Mouse (Mus musculus): ENCODE measurements at regions not wholly inside any gene's neighbourhood (a gene's known extent, or its start where the extent isn't known, plus 50 kb on each side); places are given as distances from the start of the nearest gene placed in this dataset.

DNA sequence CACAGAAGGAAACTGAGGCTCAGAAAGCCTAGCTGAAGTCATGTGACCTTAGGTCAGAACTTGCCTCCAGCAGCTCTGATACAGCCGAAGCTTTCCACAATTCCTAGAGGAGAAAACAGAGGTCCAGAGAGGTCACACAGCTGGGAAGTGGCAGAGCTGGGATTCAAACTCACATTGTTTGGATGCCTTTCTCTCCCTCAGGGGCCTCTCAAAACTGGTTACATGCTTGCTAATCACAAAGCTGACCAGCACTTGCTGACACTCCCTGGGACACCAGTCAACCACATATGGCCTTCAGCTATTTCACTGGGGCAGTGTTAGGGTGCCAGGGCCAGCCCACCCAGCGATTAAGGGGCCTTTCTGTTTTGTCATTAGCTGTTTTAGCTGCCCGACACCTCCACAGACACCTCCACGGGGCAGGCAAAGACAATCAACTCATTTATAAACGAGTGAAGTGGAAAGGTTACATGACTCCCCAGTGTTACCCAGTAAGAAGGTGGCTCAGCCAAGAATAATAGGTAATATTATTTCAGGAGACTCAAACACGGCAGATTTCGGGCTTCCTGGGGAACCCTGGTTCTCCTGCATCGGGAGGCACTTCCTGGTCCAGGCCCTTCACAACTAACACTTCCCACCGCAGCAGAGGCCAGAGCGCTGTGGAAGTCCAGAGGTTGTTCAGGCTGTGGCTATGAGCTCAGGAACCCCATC, 71.4 kb downstream of the 2410131K14Rik start:
- DNase-seq (ENCODE audit: low spot score in 2 of 2), result no peak

DNA sequence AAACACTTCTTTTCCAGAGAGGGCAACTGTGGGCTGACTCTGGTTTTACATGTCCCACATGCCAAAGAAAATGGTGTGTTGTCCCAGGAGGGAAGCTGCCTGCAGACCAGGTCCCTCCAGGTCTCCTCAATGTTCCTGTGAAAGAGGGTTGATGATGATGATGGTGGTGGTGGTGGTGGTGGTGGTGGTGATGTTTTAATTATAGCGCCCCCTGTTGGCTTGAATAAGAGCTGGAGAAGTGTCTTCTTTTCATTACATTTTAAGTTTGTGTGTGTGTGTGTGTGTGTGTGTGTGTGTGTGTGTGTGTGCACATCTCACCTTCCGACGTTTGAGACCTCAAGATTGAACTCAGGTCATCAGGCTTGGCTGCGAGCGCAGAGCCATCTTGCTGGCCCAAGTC, 73.0 kb downstream of the 2410131K14Rik start:
- DNase-seq (ENCODE audit: low spot score in 2 of 2), result no peak

DNA sequence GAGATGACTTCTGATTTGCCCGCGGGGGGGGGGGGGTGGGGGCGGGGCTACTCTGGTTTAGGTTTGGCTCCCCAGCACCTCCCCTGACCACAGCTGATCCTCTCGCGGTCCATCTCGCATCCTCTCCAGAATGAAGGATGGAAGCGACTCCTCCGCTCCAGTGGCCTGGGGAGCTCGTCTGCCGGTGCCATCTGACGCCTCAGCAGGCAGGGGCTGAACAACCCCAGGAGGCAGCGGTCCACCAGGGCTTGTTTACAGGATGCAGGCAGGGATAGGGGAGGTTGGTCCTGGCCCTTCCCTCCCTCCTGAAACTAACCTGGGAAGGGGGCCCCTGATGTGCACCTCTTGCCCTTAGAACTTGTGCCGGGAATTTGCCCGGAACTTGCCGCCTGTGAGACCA, 73.9 kb downstream of the 2410131K14Rik start:
- no peak for DNase-seq (ENCODE audit: low spot score in 2 of 2)

DNA sequence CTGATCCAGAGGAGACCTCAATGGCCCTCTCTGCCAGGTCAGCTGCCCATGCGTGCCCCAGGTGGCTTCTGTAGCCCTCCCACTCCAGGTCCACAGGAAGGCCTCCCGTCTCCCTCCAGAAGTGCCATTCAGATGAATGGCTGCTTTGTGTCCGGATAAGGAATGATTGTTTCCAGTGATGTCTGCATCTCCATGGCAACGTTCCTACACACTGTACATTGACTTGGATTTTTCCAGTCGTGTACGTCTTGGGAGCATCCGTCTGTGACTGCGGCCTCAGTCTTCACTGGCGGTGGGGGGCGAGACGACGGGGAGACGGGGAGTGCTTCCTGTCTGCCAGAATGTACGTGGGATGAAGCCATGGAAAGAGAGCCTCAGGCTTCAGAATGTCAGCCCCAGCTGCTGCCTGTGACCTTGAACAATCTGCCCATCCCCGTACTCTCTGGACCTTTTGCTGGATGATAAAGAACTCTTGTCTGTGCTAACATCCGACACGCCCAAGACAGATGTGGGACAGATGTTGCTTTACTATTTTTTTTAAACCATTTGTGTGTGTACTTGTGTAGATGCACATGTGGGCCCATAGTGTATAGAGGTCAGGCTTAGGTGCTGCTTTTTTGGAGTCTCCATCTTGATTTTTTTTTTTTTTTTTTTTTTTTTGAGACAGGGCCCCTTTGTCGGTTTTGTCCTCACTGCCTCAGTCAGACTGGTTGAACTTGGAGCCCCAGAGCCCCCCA, 76.9 kb downstream of the 2410131K14Rik start:
- DNase-seq (ENCODE audit: low spot score in 2 of 2), result peak in 1 of 2 experiments; percentile 36

- no peak for DNase-seq (ENCODE audit: low spot score in 2 of 2)
Observed at GRCm38 (mm10) chr5:118323151-118323550, 78.1 kb downstream of the 2410131K14Rik start.

GRCm38 (mm10) chr5:118326837-118327541, 82.0 kb downstream of the 2410131K14Rik start:
- DNase-seq (ENCODE audit: low spot score in 2 of 2), result peak; percentile 50 to 54

DNA sequence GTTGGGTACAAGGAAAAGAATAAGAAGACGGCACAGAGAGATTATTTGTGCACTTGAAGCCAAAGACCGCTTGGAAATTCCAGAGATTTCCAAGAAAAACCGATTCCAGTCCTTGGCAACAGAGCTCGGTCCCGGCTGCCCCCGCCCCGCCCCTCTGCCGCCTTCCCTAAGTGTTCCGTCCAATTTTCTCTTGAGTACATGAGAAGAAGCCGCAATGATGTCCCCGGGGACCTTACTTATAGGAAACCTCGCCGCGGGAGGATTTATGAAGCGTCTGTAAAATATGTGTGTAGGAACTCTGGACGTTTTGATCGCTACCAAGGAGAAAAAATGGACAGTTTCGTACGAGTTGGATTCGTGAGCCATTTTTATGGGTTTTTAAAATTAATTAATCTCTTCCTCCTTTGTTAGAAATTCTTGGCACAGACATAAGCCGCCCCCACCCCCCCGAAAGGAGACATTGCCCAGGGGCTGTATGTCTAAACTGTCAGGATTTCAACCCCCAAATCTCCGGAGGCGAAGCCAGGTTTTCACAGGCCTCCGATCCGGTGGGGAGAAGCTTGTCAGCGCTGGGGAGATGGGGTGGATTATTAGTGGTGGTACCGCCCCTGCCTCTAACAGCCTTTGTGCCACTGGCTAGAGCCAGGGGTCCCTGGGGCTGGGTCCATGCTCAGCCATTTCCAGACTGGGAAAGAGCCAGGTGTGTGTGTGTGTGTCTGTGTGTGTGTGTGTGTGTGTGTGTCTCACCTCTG, 83.1 kb downstream of the 2410131K14Rik start:
- no peak for DNase-seq (ENCODE audit: low spot score in 2 of 2)

GRCm38 (mm10) chr5:118329143-118329542, 84.1 kb downstream of the 2410131K14Rik start:
- no peak for DNase-seq (ENCODE audit: low spot score in 2 of 2)

- DNase-seq (ENCODE audit: low spot score in 2 of 2), result no peak
Observed at GRCm38 (mm10) chr5:118331286-118331607, 86.2 kb downstream of the 2410131K14Rik start.

GRCm38 (mm10) chr5:118331608-118332394, 86.8 kb downstream of the 2410131K14Rik start:
- DNase-seq (ENCODE audit: low spot score in 2 of 2), result peak; percentile 64 to 80

DNA sequence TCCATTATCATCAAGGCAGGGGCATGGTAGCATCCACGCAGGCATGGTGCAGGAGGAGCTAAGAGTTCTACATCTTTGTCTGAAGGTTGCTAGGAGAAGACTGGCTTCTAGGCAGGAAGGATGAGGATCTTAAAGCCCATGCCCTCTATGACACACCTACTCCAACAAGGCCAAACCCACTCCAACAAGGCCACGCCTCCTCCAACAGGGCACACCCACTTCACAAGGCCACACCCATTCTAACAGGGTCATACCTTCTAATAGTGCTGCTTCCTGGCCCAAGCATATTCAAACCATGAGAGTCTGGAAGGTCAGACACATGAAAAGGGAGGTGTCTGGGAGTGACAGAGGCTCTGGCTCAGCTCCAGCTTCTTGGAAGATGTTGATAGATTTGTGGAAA, 89.0 kb downstream of the 2410131K14Rik start:
- DNase-seq (ENCODE audit: low spot score in 2 of 2), result no peak

- DNase-seq (ENCODE audit: low spot score in 2 of 2), result no peak
Observed at GRCm38 (mm10) chr5:118338186-118338585, 93.2 kb downstream of the 2410131K14Rik start.

DNA sequence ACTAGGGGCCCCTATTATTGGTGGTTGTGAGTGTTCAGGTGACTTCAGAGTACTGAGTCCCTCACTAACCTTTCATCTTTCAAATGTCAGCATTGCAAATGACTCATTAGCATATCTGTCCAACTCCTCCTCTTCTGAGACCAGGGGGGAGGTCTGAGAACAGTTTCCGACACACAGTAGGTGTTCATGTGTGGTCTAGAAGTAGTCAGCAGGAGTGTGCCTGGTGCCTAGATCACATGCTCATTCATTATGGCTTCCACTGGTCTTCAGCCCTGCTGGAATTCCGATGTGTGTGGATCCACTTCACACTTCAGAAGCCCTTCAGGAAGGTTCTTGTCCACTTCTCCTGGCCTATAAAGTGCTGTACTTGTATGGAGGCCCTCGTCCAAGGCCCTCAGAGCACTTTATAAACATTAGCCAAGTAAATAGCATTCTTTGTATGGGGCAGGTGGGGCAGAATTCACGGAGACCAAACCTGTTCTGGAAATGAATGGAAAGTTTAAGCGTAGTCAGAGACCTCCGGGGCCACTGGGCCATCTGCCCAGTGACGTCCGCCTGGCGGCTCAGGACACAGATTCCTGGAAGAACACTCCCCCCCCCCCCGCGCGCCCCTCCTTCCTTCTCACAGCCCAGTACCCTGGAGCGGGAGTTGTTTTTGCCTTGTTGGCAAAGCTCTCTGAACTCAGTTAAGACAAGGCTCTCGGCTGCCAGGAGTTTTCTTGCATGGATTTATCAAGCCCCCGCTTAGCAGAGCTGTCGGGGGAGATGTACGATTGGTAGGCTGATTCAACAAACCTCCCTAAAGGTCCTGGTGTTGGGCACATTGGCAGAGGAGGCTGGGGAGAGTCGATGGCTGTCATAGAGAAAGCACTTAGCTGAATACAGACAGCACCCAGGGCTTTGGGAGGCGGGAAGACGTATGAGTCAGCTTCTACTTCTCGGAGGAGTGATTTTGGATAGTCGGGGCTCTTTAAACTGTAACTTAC, 94.9 kb downstream of the 2410131K14Rik start:
- DNase-seq (ENCODE audit: low spot score in 2 of 2), result no peak

- no peak for DNase-seq (ENCODE audit: low spot score in 2 of 2)
Observed at GRCm38 (mm10) chr5:118343444-118344320, 98.7 kb downstream of the 2410131K14Rik start.

- DNase-seq (ENCODE audit: low spot score in 2 of 2), result no peak
Observed at GRCm38 (mm10) chr5:118345226-118345625, 100.2 kb downstream of the 2410131K14Rik start.

DNA sequence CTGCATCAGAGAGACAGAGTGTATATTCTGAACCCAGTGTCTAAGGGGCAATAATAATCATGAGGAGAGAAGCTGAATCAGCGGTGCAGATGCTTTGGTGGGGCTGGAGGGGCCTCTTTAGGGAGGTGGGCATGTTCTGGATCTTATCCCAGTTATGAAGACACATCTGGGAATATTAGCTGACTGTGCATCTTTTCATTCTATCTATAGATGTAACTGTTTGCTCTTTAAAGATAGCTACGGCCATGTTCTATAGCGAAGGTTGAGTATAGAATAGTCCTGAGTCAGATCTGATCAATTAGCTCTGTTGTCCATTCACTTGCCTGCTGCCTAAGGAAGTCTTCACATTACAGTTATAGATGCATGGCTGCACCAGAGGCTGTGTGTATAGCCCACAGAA, 104.0 kb downstream of the 2410131K14Rik start:
- no peak for DNase-seq (ENCODE audit: low spot score in 2 of 2)

DNA sequence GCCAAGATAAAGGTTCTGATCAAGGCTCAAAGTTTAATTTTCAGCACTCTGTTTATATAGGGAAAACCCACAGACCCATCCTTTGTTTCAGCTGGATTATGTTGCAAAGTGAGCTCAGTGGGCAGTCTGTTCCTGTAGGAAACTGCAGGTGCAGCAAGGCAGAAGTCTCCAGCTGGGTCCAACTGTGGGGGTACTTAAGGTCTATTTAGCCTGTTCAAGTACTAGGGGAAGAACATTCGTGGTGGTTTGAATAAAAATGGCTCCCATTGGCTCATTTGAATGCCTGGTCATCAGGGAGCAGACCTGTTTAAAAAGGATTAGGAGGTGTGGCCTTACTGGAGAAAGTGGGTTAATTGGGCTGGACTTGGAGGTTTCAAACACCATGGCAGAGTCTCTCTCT, 106.3 kb downstream of the 2410131K14Rik start:
- no peak for DNase-seq (ENCODE audit: low spot score in 2 of 2)

- DNase-seq (ENCODE audit: low spot score in 2 of 2), result no peak
Observed at GRCm38 (mm10) chr5:118352142-118352541, 107.1 kb downstream of the 2410131K14Rik start.

- no peak for DNase-seq (ENCODE audit: low spot score in 2 of 2)
Observed at GRCm38 (mm10) chr5:118353061-118353460, 108.0 kb downstream of the 2410131K14Rik start.
